Mouse (Mus musculus): ENCODE results near the gene Nt5c2. TPM values are rescaled to one million over a fixed set of nuclear protein-coding genes. Genes with fewer than 3 reads are reported as not detected.
"Not testable (repeated sequence)": the region's sequence is repeated elsewhere in the genome, so short reads cannot be mapped to it uniquely, and the experiment has no call there.

The Nt5c2 gene
- polyA plus RNA-seq, 1 experiment from 2014 or later, result 93.2 TPM

GRCm38 (mm10) chr19:46983352-46983965 is 31.5 kb downstream of the Nt5c2 start:
- no peak for ATAC-seq (ENCODE audit: low FRiP score)
- peaks cover 9% of the 10 kb centered on the region for H3K4me1 ChIP-seq (replicated peaks)
- no peak overlapping the region for H3K4me2 ChIP-seq
- no peak overlapping the region for H3K4me3 ChIP-seq
- no peak overlapping the region for H3K27ac ChIP-seq
- no peaks in the 10 kb centered on the region for H3K9me3 ChIP-seq
- no peaks in the 10 kb centered on the region for H3K27me3 ChIP-seq
- 60% methylated on average over 14 of the region's 14 CpGs for WGBS
- H3K9ac ChIP-seq, result no peak overlapping the region
- H3K36me3 ChIP-seq, result no peaks in the 10 kb centered on the region

- Histone ChIP-seq H3K36me3 (no peaks in the 10 kb centered on the region), H3K27me3 (no peaks in the 10 kb centered on the region), H3K9me3 (no peaks in the 10 kb centered on the region), H3K4me1 (replicated peaks) (peaks cover 4% of the 10 kb centered on the region), H3K4me3 (no peak overlapping the region), H3K27ac (no peak overlapping the region), H3K9ac (no peak overlapping the region), H3K4me2 (no peak overlapping the region)
- 38% methylated on average over 6 of the region's 6 CpGs for WGBS
- no peak for ATAC-seq (ENCODE audit: low FRiP score)
These were observed 33.5 kb downstream of the Nt5c2 start for GRCm38 (mm10) chr19:46981462-46981861.

GRCm38 (mm10) chr19:46979781-46980105 is 35.2 kb downstream of the Nt5c2 start:
- Histone ChIP-seq H3K36me3 (no peaks in the 10 kb centered on the region), H3K27me3 (no peaks in the 10 kb centered on the region), H3K4me1 (replicated peaks) (peaks cover 4% of the 10 kb centered on the region), H3K4me2 (no peak overlapping the region), H3K9ac (no peak overlapping the region), H3K9me3 (no peaks in the 10 kb centered on the region), H3K4me3 (no peak overlapping the region), H3K27ac (no peak overlapping the region)
- WGBS, result 74% methylated on average over 3 of the region's 3 CpGs
- ATAC-seq (ENCODE audit: low FRiP score), result no peak

GRCm38 (mm10) chr19:46978920-46979780 is 35.8 kb downstream of the Nt5c2 start:
- no peaks in the 10 kb centered on the region for H3K36me3 ChIP-seq
- ATAC-seq (ENCODE audit: low FRiP score), result no peak
- H3K4me1 ChIP-seq (replicated peaks), result peaks cover 4% of the 10 kb centered on the region
- H3K4me3 ChIP-seq, result no peak overlapping the region
- WGBS, result 91% methylated on average over 17 of the region's 17 CpGs
- H3K4me2 ChIP-seq, result no peak overlapping the region
- H3K9me3 ChIP-seq, result no peaks in the 10 kb centered on the region
- H3K27ac ChIP-seq, result no peak overlapping the region
- no peak overlapping the region for H3K9ac ChIP-seq
- no peaks in the 10 kb centered on the region for H3K27me3 ChIP-seq

GRCm38 (mm10) chr19:46978069-46978468 is 36.9 kb downstream of the Nt5c2 start:
- not testable (repeated sequence) for H3K4me1 ChIP-seq (replicated peaks); H3K36me3 ChIP-seq; H3K4me2 ChIP-seq; H3K9me3 ChIP-seq; H3K4me3 ChIP-seq; H3K9ac ChIP-seq; ATAC-seq (ENCODE audit: low FRiP score); H3K27ac ChIP-seq; H3K27me3 ChIP-seq
- WGBS, result 99% methylated on average over 3 of the region's 3 CpGs

- Histone ChIP-seq H3K4me2 (no peak overlapping the region), H3K9ac (no peak overlapping the region), H3K4me3 (no peak overlapping the region), H3K27me3 (no peaks in the 10 kb centered on the region), H3K36me3 (no peaks in the 10 kb centered on the region), H3K27ac (no peak overlapping the region), H3K4me1 (replicated peaks) (peaks cover 9% of the 10 kb centered on the region; the same call in 1 of the 2 replicates), H3K9me3 (no peaks in the 10 kb centered on the region)
- 16% methylated on average over 6 of the region's 6 CpGs for WGBS
- no peak for ATAC-seq (ENCODE audit: low FRiP score)
These were observed 37.5 kb downstream of the Nt5c2 start for GRCm38 (mm10) chr19:46977460-46977859.

GRCm38 (mm10) chr19:46976743-46977142 is 38.2 kb downstream of the Nt5c2 start:
- no peaks in the 10 kb centered on the region for H3K36me3 ChIP-seq
- peaks cover 14% of the 10 kb centered on the region for H3K4me1 ChIP-seq (replicated peaks)
- no peaks in the 10 kb centered on the region for H3K9me3 ChIP-seq
- 79% methylated on average over 2 of the region's 2 CpGs for WGBS
- H3K27me3 ChIP-seq, result no peaks in the 10 kb centered on the region
- ATAC-seq (ENCODE audit: low FRiP score), result no peak
- H3K27ac ChIP-seq, result no peak overlapping the region
- H3K4me2 ChIP-seq, result no peak overlapping the region
- no peak overlapping the region for H3K4me3 ChIP-seq
- H3K9ac ChIP-seq, result no peak overlapping the region

- Histone ChIP-seq H3K36me3 (no peaks in the 10 kb centered on the region), H3K4me1 (replicated peaks) (peaks cover 22% of the 10 kb centered on the region), H3K4me2 (no peak overlapping the region), H3K9me3 (no peaks in the 10 kb centered on the region), H3K27ac (no peak overlapping the region), H3K4me3 (no peak overlapping the region), H3K9ac (no peak overlapping the region), H3K27me3 (no peaks in the 10 kb centered on the region)
- ATAC-seq (ENCODE audit: low FRiP score), result no peak
- 88% methylated on average over 8 of the region's 8 CpGs for WGBS
These were observed 39.0 kb downstream of the Nt5c2 start for GRCm38 (mm10) chr19:46975997-46976396.

GRCm38 (mm10) chr19:46975565-46975964 is 39.4 kb downstream of the Nt5c2 start:
- Histone ChIP-seq H3K4me3 (no peak overlapping the region), H3K4me2 (no peak overlapping the region), H3K9me3 (no peaks in the 10 kb centered on the region), H3K27ac (no peak overlapping the region), H3K9ac (no peak overlapping the region), H3K27me3 (no peaks in the 10 kb centered on the region), H3K4me1 (replicated peaks) (peaks cover 26% of the 10 kb centered on the region), H3K36me3 (no peaks in the 10 kb centered on the region)
- ATAC-seq (ENCODE audit: low FRiP score), result no peak
- 77% methylated on average over 4 of the region's 4 CpGs for WGBS

GRCm38 (mm10) chr19:46972159-46972558 is 42.8 kb downstream of the Nt5c2 start:
- Histone ChIP-seq H3K4me1 (replicated peaks) (peaks cover 28% of the 10 kb centered on the region), H3K27ac (peak overlapping the region; percentile 94), H3K9me3 (no peaks in the 10 kb centered on the region), H3K36me3 (no peaks in the 10 kb centered on the region), H3K9ac (no peak overlapping the region), H3K4me3 (no peak overlapping the region), H3K4me2 (no peak overlapping the region), H3K27me3 (no peaks in the 10 kb centered on the region)
- ATAC-seq (ENCODE audit: low FRiP score), result peak; percentile 26; the same call in 1 of the 2 replicates
- WGBS, result 89% methylated on average over 3 of the region's 3 CpGs

- Histone ChIP-seq H3K27me3 (no peaks in the 10 kb centered on the region), H3K9ac (peak overlapping the region; percentile 49), H3K4me2 (peak overlapping the region; percentile 15; the same call in 1 of the 2 replicates), H3K4me1 (replicated peaks) (peaks cover 28% of the 10 kb centered on the region), H3K4me3 (no peak overlapping the region), H3K36me3 (no peaks in the 10 kb centered on the region), H3K9me3 (no peaks in the 10 kb centered on the region), H3K27ac (peak overlapping the region; percentile 94)
- ATAC-seq (ENCODE audit: low FRiP score), result peak; percentile 41
- 37% methylated on average over 9 of the region's 9 CpGs for WGBS
These were observed 43.2 kb downstream of the Nt5c2 start for GRCm38 (mm10) chr19:46971712-46972111.

GRCm38 (mm10) chr19:46971051-46971689 is 43.8 kb downstream of the Nt5c2 start:
- Histone ChIP-seq H3K4me2 (peak overlapping the region; percentile 15; the same call in 1 of the 2 replicates), H3K9ac (peak overlapping the region; percentile 49), H3K4me1 (replicated peaks) (peaks cover 28% of the 10 kb centered on the region), H3K27me3 (no peaks in the 10 kb centered on the region), H3K4me3 (no peak overlapping the region), H3K9me3 (no peaks in the 10 kb centered on the region), H3K27ac (peak overlapping the region; percentile 94), H3K36me3 (no peaks in the 10 kb centered on the region)
- 30% methylated on average over 8 of the region's 8 CpGs for WGBS
- peak; percentile 72 for ATAC-seq (ENCODE audit: low FRiP score)
